Mouse (Mus musculus): ENCODE data around the gene Chac1. TPM values are rescaled to one million over a fixed set of nuclear protein-coding genes. Genes with fewer than 3 reads are reported as not detected.

Chac1 gene
- total and polyA plus RNA-seq, 3 experiments, result not detected

DNA sequence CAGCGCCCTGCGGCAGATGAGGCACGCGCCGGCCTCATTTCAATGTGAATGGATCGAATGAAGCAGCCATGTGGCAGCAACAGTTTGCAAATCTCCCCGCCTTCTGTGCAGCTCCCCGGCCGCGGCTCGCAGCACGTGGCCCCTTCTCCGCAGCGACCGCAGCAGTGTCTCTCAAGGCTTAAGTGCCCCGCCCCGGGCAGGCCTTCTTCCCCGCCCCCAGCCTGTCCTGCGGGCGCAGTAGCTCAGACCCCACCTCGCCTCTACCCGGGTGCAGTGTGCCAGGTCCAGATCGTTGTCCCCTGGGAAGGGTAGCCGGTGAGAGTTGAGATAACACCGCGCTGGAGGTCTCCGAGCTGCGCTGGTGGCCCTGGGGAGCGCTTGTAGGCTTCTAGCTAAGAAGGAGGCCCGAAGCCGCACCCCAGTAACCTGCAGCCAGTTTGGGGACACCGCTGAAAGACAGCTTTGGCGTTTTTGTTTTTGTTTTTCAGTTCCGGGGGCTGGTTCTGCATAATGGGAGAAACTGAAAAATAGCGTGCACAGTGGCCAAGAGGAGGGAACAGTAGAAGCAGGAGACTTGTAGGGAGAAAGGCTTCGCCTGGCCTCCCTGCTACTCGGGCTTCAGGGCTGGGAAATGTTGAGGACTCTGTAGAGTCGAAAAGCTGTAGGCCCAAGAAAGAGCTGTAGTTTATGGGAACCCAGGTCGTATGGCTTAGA is 28.3 kb upstream of the Chac1 start:
- ATAC-seq (ENCODE audit: extremely low read depth, insufficient number of reproducible peaks, low FRiP score, poor library complexity, severe bottlenecking), result peak; percentile 23; the same call in 1 of the 2 replicates
- Histone ChIP-seq H3K36me3 (replicated peaks) (no peaks in the 10 kb centered on the region), H3K27me3 (ENCODE audit: insufficient read depth, low read length) (peaks cover 56% of the 10 kb centered on the region), H3K4me1 (ENCODE audit: insufficient read depth, low read depth, low read length) (peaks cover 80% of the 10 kb centered on the region), H3K4me3 (ENCODE audit: low read depth, low read length) (peak overlapping the region; percentile 70; the same call in 1 of the 2 replicates), H3K9me3 (replicated peaks) (peaks cover 3% of the 10 kb centered on the region)
- DNase-seq (ENCODE audit: low spot score), result peak; percentile 61
- TF ChIP-seq TAL1 (conservative IDR thresholded peaks at IDR 0.05; ENCODE audit: low read depth, low read length), result no peak
- no peak for TF ChIP-seq CTCF (IDR thresholded peaks at IDR 0.05; ENCODE audit: low read depth, low read length)
- no peak for TF ChIP-seq GATA2 (IDR thresholded peaks at IDR 0.05; ENCODE audit: borderline replicate concordance, low read depth, low read length)
- TF ChIP-seq GATA1 (IDR thresholded peaks at IDR 0.05; ENCODE audit: borderline replicate concordance, low read length), result no peak
- TF ChIP-seq POLR2AphosphoS5 (IDR thresholded peaks at IDR 0.05; ENCODE audit: insufficient replicate concordance, low read depth, low read length), result no peak

DNA sequence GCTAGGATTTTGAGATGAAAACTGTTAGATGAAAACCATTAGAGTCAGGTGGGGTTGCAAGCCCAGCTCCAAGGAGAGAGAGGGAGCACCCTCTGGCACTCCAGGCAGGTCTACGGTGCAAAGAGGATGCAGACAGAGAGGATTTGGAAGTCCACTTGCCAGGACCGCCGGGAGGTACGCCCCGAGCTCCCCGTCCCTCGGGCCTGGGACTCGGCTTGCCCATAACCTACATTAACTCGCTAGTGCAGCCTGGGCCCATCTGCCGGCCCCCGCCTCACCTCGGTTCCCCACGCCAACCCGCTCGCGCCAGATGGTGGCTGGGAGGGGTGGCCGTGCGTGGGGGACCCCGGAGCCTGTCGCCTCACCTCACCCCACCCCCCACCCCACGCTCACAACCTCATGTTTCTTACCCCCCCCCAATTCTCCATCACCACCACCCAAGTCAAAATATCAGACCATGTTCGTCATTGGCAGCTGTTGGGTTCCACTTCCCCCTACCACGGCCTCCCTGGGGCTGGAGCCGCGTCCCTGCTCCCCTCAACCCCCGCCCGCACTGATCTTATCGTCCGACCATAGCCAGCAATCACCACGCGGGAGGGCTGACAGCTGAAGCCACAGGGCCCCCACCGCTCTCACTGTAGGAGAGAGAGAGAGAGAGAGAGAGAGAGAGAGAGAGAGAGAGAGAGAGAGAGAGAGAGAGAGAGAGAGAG is 27.0 kb upstream of the Chac1 start:
- Histone ChIP-seq H3K4me1 (ENCODE audit: insufficient read depth, low read depth, low read length) (peaks cover 76% of the 10 kb centered on the region), H3K4me3 (ENCODE audit: low read depth, low read length) (peak overlapping the region; percentile 65; the same call in 1 of the 2 replicates), H3K36me3 (replicated peaks) (no peaks in the 10 kb centered on the region), H3K27me3 (ENCODE audit: insufficient read depth, low read length) (peaks cover 68% of the 10 kb centered on the region), H3K9me3 (replicated peaks) (peaks cover 3% of the 10 kb centered on the region)
- TF ChIP-seq GATA2 (IDR thresholded peaks at IDR 0.05; ENCODE audit: borderline replicate concordance, low read depth, low read length) (no peak), POLR2AphosphoS5 (IDR thresholded peaks at IDR 0.05; ENCODE audit: insufficient replicate concordance, low read depth, low read length) (no peak), TAL1 (conservative IDR thresholded peaks at IDR 0.05; ENCODE audit: low read depth, low read length) (no peak), CTCF (IDR thresholded peaks at IDR 0.05; ENCODE audit: low read depth, low read length) (no peak), GATA1 (IDR thresholded peaks at IDR 0.05; ENCODE audit: borderline replicate concordance, low read length) (no peak)
- DNase-seq (ENCODE audit: low spot score) (peak; percentile 66), ATAC-seq (ENCODE audit: extremely low read depth, insufficient number of reproducible peaks, low FRiP score, poor library complexity, severe bottlenecking) (no peak)

DNA sequence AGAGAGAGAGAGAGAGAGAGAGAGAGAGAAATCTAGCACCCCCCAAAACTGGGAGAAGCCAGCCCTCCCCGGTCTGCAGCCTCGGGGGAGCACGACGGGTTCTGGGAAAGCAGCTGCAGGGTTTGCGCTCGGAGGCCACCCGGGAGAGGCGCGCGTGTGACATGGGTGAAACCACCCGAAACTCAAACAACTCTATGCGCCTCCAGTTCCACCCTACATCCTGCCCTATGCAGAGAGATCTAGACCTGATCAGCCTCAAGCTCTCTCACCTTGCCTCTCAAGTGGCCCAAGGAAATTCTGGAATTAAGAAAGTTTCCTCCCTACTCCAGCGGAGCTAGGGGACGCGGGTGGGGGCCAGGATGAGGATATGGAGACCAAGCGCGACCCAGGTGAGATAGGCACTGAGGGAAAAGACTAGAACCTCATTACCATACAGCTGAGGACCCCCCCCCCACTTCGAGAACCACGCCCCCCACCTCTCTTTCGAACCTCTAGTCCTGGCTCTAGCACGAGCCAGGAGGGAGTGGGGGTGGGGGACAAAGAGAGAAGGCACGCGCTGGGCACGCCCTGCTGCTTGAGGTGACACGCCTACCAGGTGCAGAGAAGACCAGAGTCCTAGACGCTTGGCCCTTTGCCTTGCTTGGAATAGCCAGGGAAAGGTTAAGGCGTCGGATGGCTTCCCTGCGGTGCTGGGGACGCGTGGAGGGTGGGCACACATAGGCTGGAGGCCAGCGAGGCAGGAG is 26.3 kb upstream of the Chac1 start:
- no peaks in the 10 kb centered on the region for H3K36me3 ChIP-seq (replicated peaks)
- peaks cover 74% of the 10 kb centered on the region for H3K27me3 ChIP-seq (ENCODE audit: insufficient read depth, low read length)
- TF ChIP-seq CTCF (IDR thresholded peaks at IDR 0.05; ENCODE audit: low read depth, low read length) (no peak), GATA2 (IDR thresholded peaks at IDR 0.05; ENCODE audit: borderline replicate concordance, low read depth, low read length) (no peak), GATA1 (IDR thresholded peaks at IDR 0.05; ENCODE audit: borderline replicate concordance, low read length) (no peak), TAL1 (conservative IDR thresholded peaks at IDR 0.05; ENCODE audit: low read depth, low read length) (no peak), POLR2AphosphoS5 (IDR thresholded peaks at IDR 0.05; ENCODE audit: insufficient replicate concordance, low read depth, low read length) (no peak)
- H3K9me3 ChIP-seq (replicated peaks), result peaks cover 3% of the 10 kb centered on the region
- DNase-seq (ENCODE audit: low spot score), result peak; percentile 53
- peak overlapping the region; percentile 65; the same call in 1 of the 2 replicates for H3K4me3 ChIP-seq (ENCODE audit: low read depth, low read length)
- ATAC-seq (ENCODE audit: extremely low read depth, insufficient number of reproducible peaks, low FRiP score, poor library complexity, severe bottlenecking), result no peak
- H3K4me1 ChIP-seq (ENCODE audit: insufficient read depth, low read depth, low read length), result peaks cover 76% of the 10 kb centered on the region

DNA sequence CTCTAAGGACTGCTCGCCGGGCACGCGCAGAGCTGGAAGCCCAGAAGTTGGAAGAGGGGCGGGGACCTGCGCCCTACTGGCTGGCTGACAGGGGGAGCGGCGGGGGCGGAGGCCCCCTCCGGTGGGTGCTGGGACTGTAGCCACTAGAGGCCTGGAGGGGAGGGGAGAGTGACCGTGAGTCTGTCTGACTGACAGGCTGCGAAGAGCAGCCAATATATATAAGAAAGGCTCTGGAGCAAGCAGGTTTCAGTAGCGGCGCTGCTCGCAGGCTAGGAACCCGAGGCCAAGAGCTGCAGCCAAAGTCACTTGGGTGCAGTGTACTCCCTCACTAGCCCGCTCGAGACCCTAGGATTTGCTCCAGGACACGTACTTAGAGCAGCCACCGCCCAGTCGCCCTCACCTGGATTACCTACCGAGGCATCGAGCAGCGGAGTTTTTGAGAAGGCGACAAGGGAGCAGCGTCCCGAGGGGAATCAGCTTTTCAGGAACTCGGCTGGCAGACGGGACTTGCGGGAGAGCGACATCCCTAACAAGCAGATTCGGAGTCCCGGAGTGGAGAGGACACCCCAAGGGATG is 25.4 kb upstream of the Chac1 start, which contains the start of gene Dll4:
Gene Dll4, plus strand, starts transcription at position 217 of the 576 bp plus-strand sequence.
- H3K9me3 ChIP-seq (replicated peaks), result no peaks in the 10 kb centered on the region
- DNase-seq (ENCODE audit: low spot score), result peak; percentile 39
- peaks cover 71% of the 10 kb centered on the region for H3K4me1 ChIP-seq (ENCODE audit: insufficient read depth, low read depth, low read length)
- no peak for TF ChIP-seq POLR2AphosphoS5 (IDR thresholded peaks at IDR 0.05; ENCODE audit: insufficient replicate concordance, low read depth, low read length)
- TF ChIP-seq TAL1 (conservative IDR thresholded peaks at IDR 0.05; ENCODE audit: low read depth, low read length), result no peak
- no peak for TF ChIP-seq GATA2 (IDR thresholded peaks at IDR 0.05; ENCODE audit: borderline replicate concordance, low read depth, low read length)
- TF ChIP-seq CTCF (IDR thresholded peaks at IDR 0.05; ENCODE audit: low read depth, low read length), result no peak
- TF ChIP-seq GATA1 (IDR thresholded peaks at IDR 0.05; ENCODE audit: borderline replicate concordance, low read length), result no peak
- H3K36me3 ChIP-seq (replicated peaks), result no peaks in the 10 kb centered on the region
- H3K4me3 ChIP-seq (ENCODE audit: low read depth, low read length), result peak within 1 kb of the TSS; percentile 65; the same call in 1 of the 2 replicates
- H3K27me3 ChIP-seq (ENCODE audit: insufficient read depth, low read length), result peaks cover 77% of the 10 kb centered on the region
- no peak for ATAC-seq (ENCODE audit: extremely low read depth, insufficient number of reproducible peaks, low FRiP score, poor library complexity, severe bottlenecking)

DNA sequence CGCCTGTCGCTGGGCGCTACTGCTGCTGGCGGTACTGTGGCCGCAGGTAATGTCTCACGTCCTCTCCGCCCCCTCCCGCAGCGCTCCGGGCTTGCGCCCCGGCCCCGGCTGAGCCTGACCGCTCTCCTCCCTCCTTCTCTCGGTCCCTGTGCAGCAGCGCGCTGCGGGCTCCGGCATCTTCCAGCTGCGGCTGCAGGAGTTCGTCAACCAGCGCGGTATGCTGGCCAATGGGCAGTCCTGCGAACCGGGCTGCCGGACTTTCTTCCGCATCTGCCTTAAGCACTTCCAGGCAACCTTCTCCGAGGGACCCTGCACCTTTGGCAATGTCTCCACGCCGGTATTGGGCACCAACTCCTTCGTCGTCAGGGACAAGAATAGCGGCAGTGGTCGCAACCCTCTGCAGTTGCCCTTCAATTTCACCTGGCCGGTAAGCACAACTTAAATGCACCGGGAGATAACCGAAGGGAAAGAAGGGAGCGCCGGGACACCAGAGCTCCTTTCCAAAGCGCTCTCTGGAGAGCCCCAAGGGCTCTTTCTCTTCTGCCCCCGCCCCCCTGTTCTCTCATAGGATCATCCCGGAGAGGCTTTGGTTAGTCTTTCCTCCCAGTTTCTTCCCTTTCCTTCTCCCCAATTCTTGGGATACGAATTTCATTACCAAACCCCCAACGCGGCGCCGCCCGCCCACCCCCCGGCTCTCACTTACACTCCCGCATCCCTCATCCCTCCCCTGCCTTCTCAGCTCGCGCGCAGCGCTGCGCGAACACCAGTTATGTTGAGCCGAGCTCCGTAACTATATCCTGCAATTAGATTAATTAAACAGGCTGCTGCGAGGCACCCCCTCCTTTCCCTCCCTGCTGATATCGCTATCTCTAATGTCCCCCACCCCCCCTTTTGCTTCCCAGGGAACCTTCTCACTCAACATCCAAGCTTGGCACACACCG is 24.6 kb upstream of the Chac1 start:
- Histone ChIP-seq H3K36me3 (replicated peaks) (no peaks in the 10 kb centered on the region), H3K27me3 (ENCODE audit: insufficient read depth, low read length) (peaks cover 81% of the 10 kb centered on the region), H3K4me3 (ENCODE audit: low read depth, low read length) (peak overlapping the region; percentile 65; the same call in 1 of the 2 replicates), H3K9me3 (replicated peaks) (no peaks in the 10 kb centered on the region), H3K4me1 (ENCODE audit: insufficient read depth, low read depth, low read length) (peaks cover 64% of the 10 kb centered on the region)
- ATAC-seq (ENCODE audit: extremely low read depth, insufficient number of reproducible peaks, low FRiP score, poor library complexity, severe bottlenecking) (no peak), DNase-seq (ENCODE audit: low spot score) (no peak)
- TF ChIP-seq GATA1 (IDR thresholded peaks at IDR 0.05; ENCODE audit: borderline replicate concordance, low read length) (no peak), TAL1 (conservative IDR thresholded peaks at IDR 0.05; ENCODE audit: low read depth, low read length) (no peak), GATA2 (IDR thresholded peaks at IDR 0.05; ENCODE audit: borderline replicate concordance, low read depth, low read length) (no peak)
